ENCODE assay signal across 9 mouse cellular contexts in the genomic region with DNA sequence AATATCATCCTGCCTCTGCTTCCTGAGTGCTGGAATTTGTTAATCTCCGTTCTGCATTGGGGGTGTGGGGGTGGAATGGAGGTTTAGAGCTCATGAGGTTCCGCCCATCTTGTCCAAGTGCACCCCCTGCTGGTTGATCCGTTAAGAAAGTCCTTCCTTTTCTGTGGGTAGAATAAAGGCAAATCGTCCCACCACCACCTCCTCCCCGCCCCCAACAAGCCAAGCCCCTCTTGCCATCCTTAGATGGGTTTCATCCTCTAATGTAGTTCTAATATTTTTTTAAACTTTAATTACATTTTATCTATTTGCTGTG. TPM values are rescaled to one million over a fixed set of nuclear protein-coding genes. Genes with fewer than 3 reads are reported as not detected.
DNase-seq lines count a peak whose midpoint lies in the region; ATAC-seq and TF ChIP-seq lines count a peak whose summit lies in the region.
"Had no signal": no experiment of that assay in that cellular context is flagged by ENCODE, and none has a peak within 500 bp of the region (broad histone marks: within the 10 kb centered on the region; RNA-seq: fewer than 3 reads in every experiment).

No protein-coding gene starts in this region.

- TF ChIP-seq POLR2A in testis, adult 2 months (IDR thresholded peaks at IDR 0.05; ENCODE audit: control insufficient read depth, low read depth, low read length), result no peak
- no peak for TF ChIP-seq POLR2A in cerebellum, adult 2 months (IDR thresholded peaks at IDR 0.05; ENCODE audit: borderline replicate concordance, insufficient read depth, low read length)

- no peak overlapping the region for H3K4me2 ChIP-seq in stomach, postnatal 0 days (replicated peaks; ENCODE audit: low read depth)
- H3K4me2 ChIP-seq: stomach, embryonic 15.5 days had no signal

- no peak overlapping the region for H3K4me3 ChIP-seq in testis, adult 2 months (ENCODE audit: control insufficient read depth, low read depth, low read length)
- H3K4me3 ChIP-seq in cerebellum, adult 2 months (replicated peaks; ENCODE audit: insufficient read depth, low read depth, low read length), result no peak overlapping the region
- H3K4me3 ChIP-seq in stomach, postnatal 0 days (ENCODE audit: low read depth, low read length), result no peak overlapping the region
- H3K4me3 ChIP-seq: stomach, embryonic 15.5 days had no signal

- no peaks in the 10 kb centered on the region for H3K27me3 ChIP-seq in testis, adult 2 months (ENCODE audit: control insufficient read depth, insufficient read depth, low read length)
- no peaks in the 10 kb centered on the region for H3K27me3 ChIP-seq in cerebellum, adult 2 months (ENCODE audit: control insufficient read depth, insufficient read depth, low read length)
- no peaks in the 10 kb centered on the region for H3K27me3 ChIP-seq in stomach, postnatal 0 days (ENCODE audit: control insufficient read depth, insufficient read depth, low read length)
- H3K27me3 ChIP-seq: stomach, embryonic 15.5 days had no signal

- TF ChIP-seq CTCF in testis, adult 2 months (IDR thresholded peaks at IDR 0.05; ENCODE audit: control insufficient read depth, insufficient read depth, insufficient replicate concordance, low read depth, low read length), result peak; percentile 50; the same call in 1 of the 2 replicates
- TF ChIP-seq CTCF in cerebellum, adult 2 months (IDR thresholded peaks at IDR 0.05; ENCODE audit: borderline replicate concordance, insufficient read depth, low read depth, low read length), result peak; percentile 88
- peak; percentile 81 for TF ChIP-seq CTCF in stomach, postnatal 0 days (IDR thresholded peaks at IDR 0.05; ENCODE audit: low read depth)

- ATAC-seq in frontal cortex, adult (ENCODE audit: low TSS enrichment), result peak; percentile 58
- ATAC-seq in stomach, postnatal 0 days (ENCODE audit: low FRiP score, low TSS enrichment), result 0 out of 2 replicates have a peak, but pooled peaks have one; percentile 47

- H3K4me1 ChIP-seq in testis, adult 2 months (ENCODE audit: control insufficient read depth, insufficient read depth, low read length), result peaks cover 11% of the 10 kb centered on the region
- no peaks in the 10 kb centered on the region; the same call in 1 of the 2 replicates for H3K4me1 ChIP-seq in cerebellum, adult 2 months (ENCODE audit: control insufficient read depth, insufficient read depth, low read length)
- H3K4me1 ChIP-seq in stomach, postnatal 0 days (replicated peaks; ENCODE audit: control insufficient read depth, insufficient read depth), result no peaks in the 10 kb centered on the region; the same call in 1 of the 2 replicates
- H3K4me1 ChIP-seq: stomach, embryonic 15.5 days had no signal

- no peak for DNase-seq in frontal cortex, postnatal 10 days (ENCODE audit: low spot score in 2 of 2)
- no peak for DNase-seq in testis, postnatal 14 days (ENCODE audit: low spot score)
- DNase-seq in cerebellum, adult 2 months, result peak; percentile 61 to 75
- peak; percentile 58 to 76 for DNase-seq in heart, postnatal 36 days
- peak; percentile 78 for DNase-seq in lung, postnatal 10 days
- DNase-seq in stomach, postnatal 0 days (ENCODE audit: low spot score), result peak; percentile 75

- no peaks in the 10 kb centered on the region for H3K36me3 ChIP-seq in testis, adult 2 months (ENCODE audit: control insufficient read depth, insufficient read depth, low read length)
- peaks cover 6% of the 10 kb centered on the region; the same call in 1 of the 2 replicates for H3K36me3 ChIP-seq in stomach, postnatal 0 days (ENCODE audit: control insufficient read depth, insufficient read depth, low read length)
- H3K36me3 ChIP-seq: stomach, embryonic 15.5 days had no signal

- no peak overlapping the region for H3K27ac ChIP-seq in testis, adult 2 months (ENCODE audit: control insufficient read depth, insufficient read depth, low read depth, low read length)
- no peak overlapping the region for H3K27ac ChIP-seq in cerebellum, adult 2 months (ENCODE audit: insufficient read depth, low read length)
- H3K27ac ChIP-seq in stomach, postnatal 0 days (replicated peaks), result no peak overlapping the region
- H3K27ac ChIP-seq: stomach, embryonic 15.5 days had no signal

- H3K9me3 ChIP-seq in stomach, postnatal 0 days (ENCODE audit: control insufficient read depth, low read length), result no peaks in the 10 kb centered on the region
- H3K9me3 ChIP-seq: stomach, embryonic 15.5 days had no signal

- TF ChIP-seq EP300 in stomach, postnatal 0 days (optimal IDR thresholded peaks at IDR 0.05), result no peak

- WGBS in cerebellum, adult 2 months, result 5% methylated on average over 5 of the region's 5 CpGs
- 19% methylated on average over 5 of the region's 5 CpGs for WGBS in stomach, postnatal 0 days

- no peak overlapping the region for H3K9ac ChIP-seq in stomach, postnatal 0 days (ENCODE audit: low read length)
- H3K9ac ChIP-seq: stomach, embryonic 15.5 days had no signal

- intact Hi-C loops in heart, postnatal 36 days (cut with DNase I), result loop anchor here (1.0 kb wide), 1 partner anchor 144 kb away; no protein-coding TSS in a partner anchor

RNA-seq across cellular contexts. Expression of a gene that starts 3.8 kb away (rescaled TPM):
- 13.6 and 14.2 TPM in 2 replicates for polyA plus RNA-seq in testis, adult 2 months (2012; rRNA removed)
- polyA plus RNA-seq in cerebellum, adult 2 months (2012; rRNA removed), result 0.54 and 0.81 TPM in 2 replicates
- under 1 TPM in 1 of 2 experiments, not detected in 1; 0.35 TPM for total RNA-seq in heart, postnatal 36 days (2021)
- 0.58 and 0.59 TPM in 2 replicates for polyA plus RNA-seq in stomach, postnatal 0 days (2015; fragmentation: Nextera tagmentation; extraction: Ambion mirVana)

RNA-seq across cellular contexts. Expression of a gene that starts 14.5 kb away (rescaled TPM):
- polyA plus RNA-seq in testis, adult 2 months (2012; rRNA removed), result 1.1 and 1.4 TPM in 2 replicates
- 3.0 and 3.5 TPM in 2 replicates for polyA plus RNA-seq in cerebellum, adult 2 months (2012; rRNA removed)
- 1 to 10 TPM; 8.1 to 9.3 TPM for total RNA-seq in heart, postnatal 36 days (2021)
- polyA plus RNA-seq in stomach, postnatal 0 days (2015; fragmentation: Nextera tagmentation; extraction: Ambion mirVana), result 17.1 and 18.0 TPM in 2 replicates

Comparison
In these comparisons a context has a peak if more than half of its experiments do, and no peak if none do; other contexts are left out.
1. DNase-seq: peak in cerebellum, adult 2 months (2 of 2), heart, postnatal 36 days (2 of 2), lung, postnatal 10 days (single experiment) and stomach, postnatal 0 days (single experiment); none in frontal cortex, postnatal 10 days (0 of 2) and testis, postnatal 14 days (single experiment).
2. Peak in every context shown above with its lines, with median percentiles within 50 percentile points of each other: CTCF ChIP-seq.